Mouse (Mus musculus) neutrophil, adult 5-6 weeks (primary cell): ENCODE data around the gene Nxnl2. TPM values are rescaled to one million over a fixed set of nuclear protein-coding genes. Genes with fewer than 3 reads are reported as not detected.

Experiments used
- ATAC-seq: fragments of 151-379, 151-347 bp; 2 replicates; pipeline ENCODE4 v1.8.0; 2017; ENCODE audit warnings: mild to moderate bottlenecking, moderate TSS enrichment; ENCODE audit not compliant: insufficient number of reproducible peaks, poor library complexity, low FRiP score, severe bottlenecking; ENCODE audit errors: extremely low read depth
- total RNA-seq: library from RNA; stranded (forward); fragments of 200-1000 nt; gene quantifications from 2 replicates; pipeline ENCODE4 v1.2.3, GENCODE M21; 2017

The Nxnl2 gene
- total RNA-seq = 0.35 TPM in 1 of 2 replicates, not detected in the other

- peak; percentile 59 for ATAC-seq
These were observed at the start of gene Nxnl2 for GRCm38 (mm10) chr13:51170691-51171680. Gene Nxnl2, plus strand, starts transcription at chr13:51171022.

DNA sequence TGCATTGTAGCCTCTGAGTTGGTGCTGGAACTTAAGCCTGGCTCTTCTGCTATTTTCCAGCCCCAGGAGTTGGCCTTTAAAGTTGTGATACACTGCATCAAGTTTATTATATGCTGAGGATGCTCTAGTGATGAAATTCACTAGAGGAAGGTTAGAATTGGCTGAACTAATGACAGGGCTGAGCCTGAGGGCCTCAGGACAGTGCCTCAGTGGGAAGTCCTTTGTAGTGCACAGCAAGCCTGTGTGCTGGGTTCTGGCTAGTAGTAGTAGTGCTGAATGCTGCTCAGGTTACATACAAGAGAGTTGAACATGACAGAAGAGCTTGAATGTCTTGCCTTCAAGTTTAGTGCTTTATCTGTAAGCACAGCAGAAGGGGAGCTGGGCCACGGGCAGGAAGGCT, 48.9 kb upstream of the Nxnl2 start:
- no peak for ATAC-seq

GRCm38 (mm10) chr13:51122771-51123170, 48.1 kb upstream of the Nxnl2 start:
- no peak for ATAC-seq

DNA sequence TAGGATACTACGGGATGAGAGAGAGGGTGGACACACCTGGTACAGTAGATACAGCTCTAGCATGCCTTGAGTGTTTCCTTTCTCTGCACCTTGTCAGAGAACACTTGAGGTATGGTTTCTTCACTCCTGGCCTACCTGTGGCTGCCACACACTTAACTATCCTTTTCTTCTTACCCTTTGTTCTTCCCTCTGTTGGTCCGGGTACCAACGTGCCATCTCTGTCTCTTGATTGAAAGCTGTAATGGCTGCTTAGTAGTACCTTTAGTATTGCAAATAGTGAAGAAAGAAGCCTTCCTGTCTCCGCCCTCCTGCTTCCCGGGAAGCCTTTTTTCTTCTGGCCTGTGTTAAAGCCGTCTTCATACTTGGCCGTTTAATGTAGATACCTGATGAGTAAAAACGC, 45.5 kb upstream of the Nxnl2 start:
- ATAC-seq = no peak

DNA sequence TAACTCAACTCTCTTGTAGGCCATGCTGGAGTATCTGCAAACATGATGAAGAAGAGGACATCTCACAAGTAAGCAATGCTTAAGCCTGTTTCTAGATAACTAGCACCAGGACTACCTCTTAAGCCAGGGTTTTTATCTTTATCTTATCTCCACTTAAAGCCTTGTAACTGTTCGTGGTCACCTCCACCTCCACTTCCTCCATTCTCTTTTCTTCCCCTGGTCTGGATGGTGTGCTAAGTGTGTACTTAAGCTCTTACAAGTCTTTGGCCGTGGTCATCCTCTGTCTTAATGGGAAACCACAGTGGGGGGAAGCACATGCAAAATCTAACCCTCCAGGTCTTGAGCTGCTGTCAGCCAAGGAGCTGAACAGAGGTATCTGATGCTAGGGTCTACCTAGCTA, 42.9 kb upstream of the Nxnl2 start:
- ATAC-seq = no peak

GRCm38 (mm10) chr13:51128417-51128816, 42.4 kb upstream of the Nxnl2 start:
- no peak for ATAC-seq

GRCm38 (mm10) chr13:51131179-51131578, 39.6 kb upstream of the Nxnl2 start:
- ATAC-seq = no peak

DNA sequence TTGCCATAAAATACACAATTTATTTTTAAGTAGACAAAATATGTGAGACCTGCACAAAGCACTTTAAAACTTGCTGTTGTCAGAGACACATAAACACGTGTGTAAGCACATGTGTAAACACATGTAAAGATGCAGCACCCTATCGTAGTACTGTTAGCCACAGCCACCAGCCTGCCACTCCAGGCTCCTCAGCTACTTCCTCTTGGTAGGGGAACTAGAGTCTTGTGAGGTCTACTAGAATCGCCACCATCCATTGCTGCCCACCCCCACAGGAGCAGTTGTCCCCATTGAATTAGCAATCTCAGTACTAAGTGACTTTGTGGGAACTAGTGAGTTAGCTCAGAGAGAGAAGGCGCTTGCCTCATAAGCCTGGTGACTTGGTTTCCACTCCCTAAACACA, 34.5 kb upstream of the Nxnl2 start:
- 0 out of 2 replicates have a peak, but pooled peaks have one; percentile 16 for ATAC-seq

DNA sequence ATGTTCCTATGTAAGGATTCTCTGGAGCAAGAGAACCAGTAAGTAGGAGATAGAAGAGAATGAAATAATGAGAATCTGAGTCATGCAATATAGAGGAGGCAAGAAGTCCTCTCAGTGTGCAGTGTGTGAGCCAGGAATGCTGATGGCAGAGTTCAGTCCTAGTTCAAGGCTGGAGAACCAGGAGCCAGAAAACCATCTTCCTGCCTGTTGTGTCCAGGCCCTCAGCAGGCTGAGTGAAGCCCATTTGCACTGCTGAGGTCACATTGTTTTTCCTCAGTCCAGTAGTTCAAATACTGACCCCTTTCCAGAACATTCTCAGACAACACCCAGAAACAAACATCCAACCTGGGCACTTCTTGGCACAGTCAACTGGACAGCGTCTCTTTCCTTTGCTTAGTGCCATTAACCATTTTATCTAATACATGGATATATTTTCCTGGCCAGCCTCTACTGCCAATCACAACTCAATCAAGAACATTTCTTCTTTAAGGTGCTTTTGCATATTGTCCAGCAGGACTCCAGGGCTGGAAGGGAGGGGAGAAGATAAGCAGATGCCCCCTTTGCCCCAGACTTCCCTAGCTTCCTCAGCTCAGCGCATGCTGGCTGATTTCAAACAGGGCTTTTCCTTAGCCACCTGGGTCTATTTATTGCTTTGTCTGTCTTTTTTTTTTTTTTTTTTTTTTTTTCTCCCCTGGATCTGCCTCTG, 33.7 kb upstream of the Nxnl2 start:
- no peak for ATAC-seq

DNA sequence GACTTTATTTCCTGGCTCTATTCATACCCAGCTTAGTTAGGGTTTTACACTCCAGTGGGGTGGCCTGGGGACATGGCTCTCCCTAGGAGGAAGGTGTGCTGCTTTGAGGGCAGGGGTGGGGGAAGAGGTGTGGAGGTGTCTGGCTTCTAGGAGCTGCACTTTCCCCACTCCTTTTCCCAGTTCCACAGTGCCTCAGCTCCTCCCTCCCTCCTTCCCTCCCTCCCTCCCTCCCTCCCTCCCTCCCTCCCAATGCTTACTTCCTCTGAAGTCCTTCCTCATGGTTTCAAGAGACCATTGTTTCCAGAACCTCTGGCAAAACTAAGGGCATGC, 33.2 kb upstream of the Nxnl2 start:
- ATAC-seq = no peak

DNA sequence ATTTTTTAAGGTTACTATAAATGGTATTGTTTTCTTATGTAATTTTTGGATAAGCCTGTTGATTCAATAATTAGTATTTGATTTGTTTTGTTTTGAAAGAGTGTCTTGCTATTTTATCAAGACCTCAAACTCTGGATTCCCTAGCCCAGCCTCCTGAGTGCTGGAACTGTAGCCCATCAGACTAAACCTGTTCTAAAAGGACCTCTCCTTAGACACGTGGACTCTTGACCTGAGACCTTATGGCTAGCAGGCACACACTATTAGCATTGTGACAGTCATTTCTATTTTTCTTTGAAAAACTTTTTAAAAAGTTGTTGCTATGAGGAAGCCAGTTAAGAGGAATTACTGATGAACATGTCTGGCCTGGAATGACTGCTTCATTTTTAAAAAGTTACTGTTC, 23.7 kb upstream of the Nxnl2 start:
- no peak for ATAC-seq

GRCm38 (mm10) chr13:51152966-51153669, 17.7 kb upstream of the Nxnl2 start:
- no peak for ATAC-seq

- ATAC-seq = no peak
These were observed 17.2 kb upstream of the Nxnl2 start for GRCm38 (mm10) chr13:51153670-51154030.

GRCm38 (mm10) chr13:51155178-51156013, 15.4 kb upstream of the Nxnl2 start:
- ATAC-seq = no peak

GRCm38 (mm10) chr13:51156014-51156386, 14.8 kb upstream of the Nxnl2 start:
- no peak for ATAC-seq

DNA sequence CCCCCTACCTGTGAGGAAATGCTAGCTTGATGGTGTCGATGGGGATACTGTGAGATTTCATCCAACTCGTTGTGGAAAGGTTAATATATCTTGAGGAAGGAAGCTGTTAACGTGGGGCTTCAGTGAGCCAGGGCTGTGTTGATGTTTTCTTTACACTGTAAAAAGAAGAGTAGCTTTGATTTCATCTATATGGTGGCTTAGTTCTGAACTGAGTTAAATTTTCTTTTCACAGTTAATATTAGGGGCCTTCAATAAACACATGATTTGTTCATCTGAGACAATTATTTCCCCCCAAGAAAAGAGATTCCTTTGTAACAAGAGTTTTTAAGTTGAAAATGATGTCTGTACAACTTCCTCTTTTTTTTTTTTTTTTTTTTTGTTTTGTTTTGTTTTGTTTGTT, 13.5 kb upstream of the Nxnl2 start:
- ATAC-seq = no peak

- 0 out of 2 replicates have a peak, but pooled peaks have one; percentile 30 for ATAC-seq
These were observed 9.2 kb upstream of the Nxnl2 start for GRCm38 (mm10) chr13:51161672-51162071.

GRCm38 (mm10) chr13:51162246-51162645, 8.6 kb upstream of the Nxnl2 start:
- peak; percentile 24; the same call in 1 of the 2 replicates for ATAC-seq

GRCm38 (mm10) chr13:51166711-51167110, 4.1 kb upstream of the Nxnl2 start:
- ATAC-seq = no peak
